Mouse (Mus musculus) liver, adult 2 months (tissue): Measurements from ENCODE around the gene Gchfr. TPM values are rescaled to one million over a fixed set of nuclear protein-coding genes. Genes with fewer than 3 reads are reported as not detected.

Source experiments
- DNase-seq: peaks from one replicate; pipeline ENCODE4 v3.0.0-alpha.2; 2011; ENCODE audit warnings: low read depth, low spot score; ENCODE audit errors: extremely low read depth
- H3K27ac ChIP-seq: fragments of 200-500 bp; replicated peaks from 2 replicates; pipeline ENCODE4 v1.5.1; 2012; ENCODE audit warnings: low read depth, mild to moderate bottlenecking, control low read depth, inconsistent platforms, low read length; ENCODE audit not compliant: insufficient read depth
- H3K27me3 ChIP-seq: fragments of 200-500 bp; 2 replicates; pipeline ENCODE4 v1.6.1; 2012; ENCODE audit warnings: mild to moderate bottlenecking, moderate library complexity, low read length, inconsistent platforms; ENCODE audit not compliant: control insufficient read depth, insufficient read depth
- H3K36me3 ChIP-seq: fragments of 200-500 bp; 2 replicates; pipeline ENCODE4 v1.6.1; 2012; ENCODE audit warnings: low read length, inconsistent platforms; ENCODE audit not compliant: control insufficient read depth, insufficient read depth
- H3K4me1 ChIP-seq: fragments of 200-500 bp; 2 replicates; pipeline ENCODE4 v1.6.1; 2011; ENCODE audit warnings: low read length; ENCODE audit not compliant: control insufficient read depth, insufficient read depth
- H3K4me3 ChIP-seq: fragments of 200-500 bp; 2 replicates; pipeline ENCODE4 v1.5.1; 2011; ENCODE audit warnings: low read depth, mild to moderate bottlenecking, control low read depth, low read length, moderate library complexity; ENCODE audit not compliant: insufficient read depth
- H3K79me2 ChIP-seq: fragments of 200-500 bp; 2 replicates; pipeline ENCODE4 v1.6.1; 2012; ENCODE audit warnings: inconsistent platforms, mild to moderate bottlenecking, low read length, moderate library complexity; ENCODE audit not compliant: control insufficient read depth, insufficient read depth
- H3K9ac ChIP-seq: fragments of 200-500 bp; 2 replicates; pipeline ENCODE4 v1.6.1; 2012; ENCODE audit warnings: low read depth, mild to moderate bottlenecking, control low read depth, inconsistent platforms, low read length
- CTCF ChIP-seq: fragments of 200-500 bp; IDR thresholded peaks from 2 replicates; pipeline ENCODE4 v1.5.1; 2011; ENCODE audit warnings: low read depth, low read length, control low read depth
- POLR2A ChIP-seq: fragments of 200-500 bp; IDR thresholded peaks from 2 replicates; pipeline ENCODE4 v1.6.1; 2011; ENCODE audit warnings: low read length, control low read depth; ENCODE audit not compliant: insufficient read depth; ENCODE audit errors: extremely low read depth
- WGBS: fragments of 180-500 bp; shearing (Covaris S2); methylation state at CpG from one replicate; pipeline ENCODE4 v1.1.7; 2018; 5-methylcytosine and 5-hydroxymethylcytosine counted together
- polyA plus RNA-seq: library from polyadenylated mRNA; depleted of rRNA; stranded (reverse); fragments of >200 nt; gene quantifications from 2 replicates; pipeline ENCODE4 v1.2.3, GENCODE M21; 2012
- total RNA-seq: library from RNA; depleted of rRNA; stranded (reverse); fragments of >200 nt; gene quantifications from 2 replicates; pipeline ENCODE4 v1.2.3, GENCODE M21; 2014

Gchfr gene
- total and polyA plus RNA-seq, 2 experiments: 275 to 597 TPM

- no peaks in the 10 kb centered on the region for H3K36me3 ChIP-seq
- H3K79me2 ChIP-seq: peaks cover 5% of the 10 kb centered on the region; the same call in 1 of the 2 replicates
- no peaks in the 10 kb centered on the region for H3K27me3 ChIP-seq
- no peak overlapping the region for H3K27ac ChIP-seq
- 61% methylated on average over 1 of the region's 1 CpGs for WGBS
- no peak for DNase-seq
- no peak overlapping the region for H3K4me3 ChIP-seq
- no peak for TF ChIP-seq POLR2A
- TF ChIP-seq CTCF: no peak
- no peak overlapping the region for H3K9ac ChIP-seq
- no peaks in the 10 kb centered on the region; the same call in 1 of the 2 replicates for H3K4me1 ChIP-seq
Observed at GRCm38 (mm10) chr2:119198049-119198448, 30.5 kb downstream of the Gchfr start.

- no peak overlapping the region for H3K4me3 ChIP-seq
- H3K27ac ChIP-seq: no peak overlapping the region
- H3K27me3 ChIP-seq: no peaks in the 10 kb centered on the region
- WGBS: 94% methylated on average over 3 of the region's 3 CpGs
- peaks cover 5% of the 10 kb centered on the region; the same call in 1 of the 2 replicates for H3K79me2 ChIP-seq
- TF ChIP-seq CTCF (no peak), POLR2A (no peak)
- no peak for DNase-seq
- no peak overlapping the region for H3K9ac ChIP-seq
- H3K36me3 ChIP-seq: no peaks in the 10 kb centered on the region
- no peaks in the 10 kb centered on the region; the same call in 1 of the 2 replicates for H3K4me1 ChIP-seq
Observed at GRCm38 (mm10) chr2:119198934-119199333, 31.4 kb downstream of the Gchfr start.

DNA sequence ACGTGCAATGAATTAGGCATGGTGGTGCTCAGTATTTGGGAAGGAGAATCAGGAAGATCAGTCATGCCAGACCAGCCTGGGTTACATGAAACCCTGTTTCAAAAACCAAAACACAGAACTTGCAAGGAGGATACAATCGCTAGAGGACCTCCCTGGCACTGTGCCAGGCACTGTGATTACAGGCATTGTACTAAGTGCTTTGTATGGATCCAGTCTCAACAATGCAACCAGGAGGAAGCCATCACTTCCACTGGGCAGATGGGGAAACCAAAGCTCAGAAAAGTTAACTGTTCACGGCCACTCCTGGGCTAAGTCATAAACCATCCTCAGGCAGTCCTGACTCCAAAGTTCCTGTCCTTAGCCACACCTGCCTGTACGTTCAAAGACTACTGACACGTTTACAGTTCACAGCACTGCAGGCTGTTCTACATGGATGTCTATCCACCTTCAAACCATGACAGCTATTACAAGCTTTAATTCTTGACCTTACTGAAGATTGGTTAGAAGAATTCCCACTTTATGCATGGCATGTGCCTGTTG, 35.4 kb downstream of the Gchfr start:
- Histone ChIP-seq H3K9ac (no peak overlapping the region), H3K4me1 (peaks cover 2% of the 10 kb centered on the region; the same call in 1 of the 2 replicates), H3K27me3 (no peaks in the 10 kb centered on the region), H3K27ac (no peak overlapping the region), H3K4me3 (no peak overlapping the region), H3K36me3 (no peaks in the 10 kb centered on the region), H3K79me2 (no peaks in the 10 kb centered on the region; the same call in 1 of the 2 replicates)
- 74% methylated on average over 5 of the region's 5 CpGs for WGBS
- no peak for TF ChIP-seq CTCF
- TF ChIP-seq POLR2A: no peak
- DNase-seq: no peak

GRCm38 (mm10) chr2:119203871-119204460, 36.4 kb downstream of the Gchfr start:
- no peak overlapping the region for H3K27ac ChIP-seq
- WGBS: 69% methylated on average over 4 of the region's 4 CpGs
- no peaks in the 10 kb centered on the region for H3K36me3 ChIP-seq
- H3K4me1 ChIP-seq: peaks cover 2% of the 10 kb centered on the region; the same call in 1 of the 2 replicates
- no peak for DNase-seq
- H3K4me3 ChIP-seq: no peak overlapping the region
- H3K27me3 ChIP-seq: no peaks in the 10 kb centered on the region
- no peaks in the 10 kb centered on the region; the same call in 1 of the 2 replicates for H3K79me2 ChIP-seq
- TF ChIP-seq CTCF (no peak), POLR2A (no peak)
- H3K9ac ChIP-seq: no peak overlapping the region

GRCm38 (mm10) chr2:119207961-119208343, 40.4 kb downstream of the Gchfr start:
- Histone ChIP-seq H3K27me3 (no peaks in the 10 kb centered on the region), H3K9ac (peak overlapping the region; percentile 80), H3K79me2 (no peaks in the 10 kb centered on the region; the same call in 1 of the 2 replicates), H3K4me3 (peak overlapping the region; percentile 78), H3K4me1 (peaks cover 4% of the 10 kb centered on the region; the same call in 1 of the 2 replicates), H3K27ac (peak overlapping the region; percentile 90), H3K36me3 (peaks cover 11% of the 10 kb centered on the region)
- 8% methylated on average over 6 of the region's 6 CpGs for WGBS
- no peak for DNase-seq
- TF ChIP-seq POLR2A: no peak
- no peak for TF ChIP-seq CTCF
